Mouse (Mus musculus) erythroblast, embryonic 14.5 days (primary cell): ENCODE measurements at regions not wholly inside any gene's neighbourhood (a gene's known extent, or its start where the extent isn't known, plus 50 kb on each side); places are given as distances from the start of the nearest gene placed in this dataset.

Source experiments
- GATA1 ChIP-seq: IDR thresholded peaks from 2 replicates; pipeline ENCODE4 v1.6.1; 2012; ENCODE audit warnings: low read length, inconsistent platforms, mixed read lengths
- TAL1 ChIP-seq: IDR thresholded peaks from 3 replicates; pipeline ENCODE4 v1.6.1; 2012; ENCODE audit warnings: low read length, inconsistent platforms, mixed read lengths

DNA sequence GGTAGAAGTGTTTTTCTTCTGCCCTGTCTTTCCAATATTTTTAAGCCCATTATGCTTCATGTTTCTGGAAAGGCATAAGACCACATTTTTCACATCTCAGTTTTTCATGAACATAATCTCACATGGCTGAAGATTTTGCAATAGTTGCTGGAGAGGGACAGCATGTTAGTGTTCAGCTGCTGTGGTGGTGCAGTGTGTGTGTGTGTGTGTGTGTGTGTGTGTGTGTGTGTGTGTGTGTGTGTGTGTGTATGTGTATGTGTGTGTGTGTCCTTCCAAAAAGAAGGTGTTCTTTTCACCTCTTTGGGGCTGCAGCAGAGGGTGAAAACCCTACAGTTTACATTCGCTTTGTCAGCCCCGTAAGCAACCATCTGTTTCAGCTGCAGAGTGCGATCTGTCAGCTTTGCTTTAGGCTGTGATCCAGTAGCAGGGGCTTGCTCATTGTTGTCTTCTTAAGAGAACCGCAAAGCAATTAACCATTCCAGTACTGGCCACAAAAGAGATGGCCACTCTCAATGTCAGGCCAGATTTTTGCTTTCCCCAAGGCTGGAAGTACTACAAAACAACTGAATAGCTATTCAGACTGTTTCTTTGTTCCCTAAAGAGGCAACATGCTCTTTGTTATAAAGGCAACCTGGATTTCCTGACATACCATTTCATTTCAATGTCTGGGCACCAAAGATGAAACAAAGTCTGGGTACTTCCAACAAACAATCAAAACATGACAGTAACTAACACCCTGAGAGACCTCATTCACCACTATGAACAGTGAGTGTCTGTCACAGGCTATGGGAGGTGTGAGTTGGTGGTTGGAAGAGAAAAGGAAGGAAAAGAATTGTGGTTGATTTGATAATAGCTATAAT is 520.2 kb upstream of the Cited2 start:
- TF ChIP-seq GATA1 (no peak), TAL1 (no peak)
